Mouse (Mus musculus) midbrain, embryonic 11.5 days (tissue): ENCODE measurements around the gene Cldn18. TPM values are rescaled to one million over a fixed set of nuclear protein-coding genes. Genes with fewer than 3 reads are reported as not detected.

ENCODE experiments used
- ATAC-seq: fragments of 200-750 bp; cut with Nextera tagmentation; 2 replicates; pipeline ENCODE4 v1.8.0; 2017; ENCODE audit warnings: moderate TSS enrichment, moderate library complexity; ENCODE audit not compliant: low FRiP score
- DNase-seq: peaks from one replicate; pipeline ENCODE4 v3.0.0; 2015; ENCODE audit warnings: low spot score; ENCODE audit errors: missing footprints
- H3K27ac ChIP-seq: fragments of 300-500 bp; sonication (generic); 2 replicates; pipeline ENCODE4 v1.5.1; 2014; ENCODE audit warnings: low read depth, low read length
- H3K27me3 ChIP-seq: fragments of 300-500 bp; sonication (generic); 2 replicates; pipeline ENCODE4 v1.6.1; 2014; ENCODE audit warnings: mild to moderate bottlenecking, low read length, moderate library complexity, mixed read lengths; ENCODE audit not compliant: control insufficient read depth, insufficient read depth
- H3K36me3 ChIP-seq: fragments of 300-500 bp; sonication (generic); 2 replicates; pipeline ENCODE4 v1.6.1; 2014; ENCODE audit warnings: mild to moderate bottlenecking, low read length, moderate library complexity, mixed read lengths; ENCODE audit not compliant: control insufficient read depth, insufficient read depth
- H3K4me1 ChIP-seq: fragments of 300-500 bp; sonication (generic); 2 replicates; pipeline ENCODE4 v1.6.1; 2014; ENCODE audit warnings: low read length; ENCODE audit not compliant: control insufficient read depth, insufficient read depth
- H3K4me2 ChIP-seq: fragments of 300-500 bp; sonication (generic); 2 replicates; pipeline ENCODE4 v1.6.1; 2014; ENCODE audit warnings: mild to moderate bottlenecking, moderate library complexity
- H3K4me3 ChIP-seq: fragments of 300-500 bp; sonication (generic); 2 replicates; pipeline ENCODE4 v1.5.1; 2014; ENCODE audit warnings: low read depth, low read length
- H3K9ac ChIP-seq: fragments of 300-500 bp; sonication (generic); 2 replicates; pipeline ENCODE4 v1.6.1; 2014; ENCODE audit warnings: low read length
- H3K9me3 ChIP-seq: fragments of 300-500 bp; sonication (generic); 2 replicates; pipeline ENCODE4 v1.6.1; 2016; ENCODE audit warnings: low read length; ENCODE audit not compliant: control insufficient read depth
- WGBS: fragments of 180-500 bp; shearing (Covaris S2); extraction: QIAGEN DNeasy Blood & Tissue Kit; methylation state at CpG from one replicate; pipeline ENCODE4 v1.1.7; 2014; 5-methylcytosine and 5-hydroxymethylcytosine counted together
- polyA plus RNA-seq: library from polyadenylated mRNA; unstranded; fragments of >200 nt; fragmentation: Nextera tagmentation; extraction: Ambion mirVana; gene quantifications from 2 replicates; pipeline ENCODE4 v1.2.1, GENCODE M21; 2014

Cldn18 gene
- polyA plus RNA-seq, result not detected in 2 replicates

- Histone ChIP-seq H3K27ac (no peak within 1 kb of the TSS), H3K36me3 (no peaks in the 10 kb centered on the region), H3K27me3 (no peaks in the 10 kb centered on the region), H3K4me2 (no peak within 1 kb of the TSS), H3K4me3 (no peak within 1 kb of the TSS), H3K9me3 (no peaks in the 10 kb centered on the region), H3K4me1 (no peaks in the 10 kb centered on the region), H3K9ac (no peak within 1 kb of the TSS)
- ATAC-seq (no peak), DNase-seq (no peak)
- WGBS, result 86% methylated on average over 14 of the region's 14 CpGs
These were observed at the start of gene Cldn18 for GRCm38 (mm10) chr9:99717134-99717533. Gene Cldn18 (minus strand): TSS chr9:99717267.

DNA sequence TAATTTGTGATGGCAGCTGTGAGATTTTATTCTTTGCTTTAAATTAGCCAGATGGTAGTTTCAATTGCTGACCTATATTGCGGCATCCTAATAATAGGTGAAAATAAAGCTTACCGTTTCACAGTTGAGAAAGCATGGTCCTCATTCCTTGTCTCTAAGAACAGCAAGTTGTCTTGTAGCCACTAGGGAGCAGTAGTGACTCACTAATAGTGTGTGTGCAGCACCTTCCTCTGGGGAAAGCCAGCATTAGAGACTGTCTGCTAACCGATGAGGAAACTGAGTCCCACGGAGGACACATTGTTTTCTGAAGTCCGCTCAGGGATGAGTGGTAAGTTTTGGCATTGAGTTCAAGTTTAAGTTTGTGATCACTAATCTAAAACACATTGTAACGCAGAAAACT lies 46.5 kb upstream of the Cldn18 start:
- Histone ChIP-seq H3K4me1 (no peaks in the 10 kb centered on the region), H3K27ac (no peak overlapping the region), H3K36me3 (no peaks in the 10 kb centered on the region), H3K4me2 (no peak overlapping the region), H3K27me3 (no peaks in the 10 kb centered on the region), H3K9me3 (no peaks in the 10 kb centered on the region), H3K9ac (no peak overlapping the region), H3K4me3 (no peak overlapping the region)
- DNase-seq, result peak; percentile 85
- ATAC-seq, result no peak
- 60% methylated on average over 6 of the region's 6 CpGs for WGBS

DNA sequence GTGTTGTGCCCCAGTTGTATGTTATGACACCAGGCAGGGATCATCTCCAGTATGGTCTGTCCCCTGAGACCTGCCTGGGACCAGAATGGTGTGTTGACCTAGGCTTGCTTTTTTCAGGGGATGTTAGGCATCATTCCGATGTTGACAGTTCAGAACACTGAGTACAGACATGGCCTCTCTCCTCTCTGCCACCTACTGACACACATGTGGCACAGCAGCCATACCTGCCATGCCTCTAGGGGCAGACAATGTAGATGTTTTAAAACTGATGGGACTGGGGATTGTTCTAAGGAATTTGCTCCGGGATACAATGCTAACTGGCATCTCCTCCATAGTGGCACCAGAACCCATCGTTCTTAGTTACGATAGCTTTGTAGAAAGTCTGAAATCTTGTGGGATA lies 33.2 kb upstream of the Cldn18 start:
- Histone ChIP-seq H3K27ac (no peak overlapping the region), H3K4me3 (no peak overlapping the region), H3K27me3 (no peaks in the 10 kb centered on the region), H3K9me3 (no peaks in the 10 kb centered on the region), H3K9ac (no peak overlapping the region), H3K4me2 (no peak overlapping the region), H3K4me1 (no peaks in the 10 kb centered on the region), H3K36me3 (no peaks in the 10 kb centered on the region)
- WGBS, result 84% methylated on average over 4 of the region's 4 CpGs
- DNase-seq (peak; percentile 28), ATAC-seq (no peak)

DNA sequence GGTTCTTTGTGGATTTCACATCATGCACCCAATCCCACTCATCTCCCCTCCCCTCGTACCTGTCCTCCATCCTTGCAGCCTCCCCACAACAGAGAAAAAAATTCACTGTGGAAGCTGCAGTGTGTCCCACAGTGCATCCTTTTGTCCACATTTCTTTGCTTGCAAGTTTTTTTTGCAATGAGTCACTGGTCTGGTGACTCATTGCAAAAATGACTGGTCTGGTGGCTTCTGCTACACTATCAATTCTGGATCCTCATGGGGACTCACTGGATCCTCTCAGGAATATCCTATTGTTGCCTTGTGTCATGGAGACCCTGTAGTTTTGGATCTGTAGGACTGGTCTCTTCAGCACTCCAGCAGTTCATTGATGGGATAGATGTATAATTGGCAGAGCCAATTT lies 31.2 kb upstream of the Cldn18 start:
- DNase-seq, result no peak
- WGBS, result 86% methylated on average over 1 of the region's 1 CpGs
- no peak overlapping the region for H3K4me3 ChIP-seq
- H3K27me3 ChIP-seq, result no peaks in the 10 kb centered on the region
- no peak overlapping the region for H3K9ac ChIP-seq
- no peaks in the 10 kb centered on the region for H3K36me3 ChIP-seq
- no peaks in the 10 kb centered on the region for H3K9me3 ChIP-seq
- H3K27ac ChIP-seq, result no peak overlapping the region
- no peaks in the 10 kb centered on the region for H3K4me1 ChIP-seq
- no peak overlapping the region for H3K4me2 ChIP-seq
- no peak for ATAC-seq

DNA sequence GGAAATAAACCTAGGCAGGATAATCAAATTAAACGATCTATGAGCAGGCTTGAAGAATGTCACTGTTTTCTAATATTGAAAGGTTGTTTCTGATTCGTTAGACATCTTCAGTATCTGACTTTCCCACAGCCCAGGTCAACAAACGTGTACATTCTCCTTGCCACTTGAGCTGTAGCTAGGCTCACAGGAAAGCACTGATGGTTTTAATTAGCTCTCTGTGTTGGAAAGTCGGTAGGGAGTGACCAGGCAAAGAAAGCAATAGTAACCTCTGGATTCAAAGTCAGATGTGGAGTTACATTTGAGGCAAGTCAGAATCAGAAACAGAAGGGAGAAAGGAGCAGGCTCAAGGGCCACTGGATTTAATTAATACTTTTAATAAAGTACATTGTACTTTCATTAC lies 30.7 kb upstream of the Cldn18 start:
- no peaks in the 10 kb centered on the region for H3K4me1 ChIP-seq
- ATAC-seq (no peak), DNase-seq (no peak)
- H3K27ac ChIP-seq, result no peak overlapping the region
- H3K27me3 ChIP-seq, result no peaks in the 10 kb centered on the region
- H3K36me3 ChIP-seq, result no peaks in the 10 kb centered on the region
- no peak overlapping the region for H3K4me2 ChIP-seq
- 59% methylated on average over 4 of the region's 4 CpGs for WGBS
- H3K9ac ChIP-seq, result no peak overlapping the region
- no peak overlapping the region for H3K4me3 ChIP-seq
- H3K9me3 ChIP-seq, result no peaks in the 10 kb centered on the region

GRCm38 (mm10) chr9:99744548-99744947 lies 27.5 kb upstream of the Cldn18 start:
- Histone ChIP-seq H3K27me3 (no peaks in the 10 kb centered on the region), H3K4me2 (no peak overlapping the region), H3K36me3 (no peaks in the 10 kb centered on the region), H3K4me3 (no peak overlapping the region), H3K9ac (no peak overlapping the region), H3K9me3 (no peaks in the 10 kb centered on the region), H3K27ac (no peak overlapping the region), H3K4me1 (no peaks in the 10 kb centered on the region)
- 76% methylated on average over 5 of the region's 5 CpGs for WGBS
- DNase-seq, result peak; percentile 70
- ATAC-seq, result no peak

DNA sequence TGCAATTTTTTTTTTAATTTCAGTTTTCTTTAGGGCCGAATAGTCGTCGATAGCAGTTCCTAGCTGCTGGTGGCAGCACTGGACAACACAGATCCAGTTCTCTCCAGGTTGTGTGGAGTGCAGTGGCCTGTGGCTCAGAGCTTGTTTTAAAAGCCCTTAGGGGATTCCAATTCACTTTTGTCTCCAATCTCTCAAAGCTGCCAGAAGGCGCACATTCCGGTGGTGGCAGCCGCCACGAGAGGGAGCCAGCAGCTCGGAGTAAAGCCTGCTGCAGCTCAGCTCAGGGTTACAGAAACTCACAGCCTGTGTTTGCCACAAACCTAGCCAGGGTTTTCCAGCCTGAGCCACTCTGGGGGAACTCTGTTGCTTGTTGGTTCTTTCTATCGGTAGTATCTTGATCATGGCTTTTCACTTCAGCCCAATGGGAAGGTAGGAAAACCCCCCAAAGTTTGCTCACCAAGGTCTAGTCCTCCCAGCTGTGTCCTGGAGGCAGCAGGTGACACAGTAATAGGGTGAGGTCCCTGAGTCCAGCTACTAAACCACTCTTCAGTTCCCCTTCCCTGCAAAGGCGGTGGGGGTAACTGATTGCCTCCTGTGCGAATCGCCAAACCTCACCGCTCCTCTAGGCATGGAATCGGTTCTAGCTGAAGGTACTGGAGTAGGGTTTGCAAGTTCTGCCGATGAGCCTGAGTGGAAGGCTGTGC lies 13.0 kb upstream of the Cldn18 start:
- H3K27ac ChIP-seq, result no peak overlapping the region
- peak; percentile 97 for DNase-seq

DNA sequence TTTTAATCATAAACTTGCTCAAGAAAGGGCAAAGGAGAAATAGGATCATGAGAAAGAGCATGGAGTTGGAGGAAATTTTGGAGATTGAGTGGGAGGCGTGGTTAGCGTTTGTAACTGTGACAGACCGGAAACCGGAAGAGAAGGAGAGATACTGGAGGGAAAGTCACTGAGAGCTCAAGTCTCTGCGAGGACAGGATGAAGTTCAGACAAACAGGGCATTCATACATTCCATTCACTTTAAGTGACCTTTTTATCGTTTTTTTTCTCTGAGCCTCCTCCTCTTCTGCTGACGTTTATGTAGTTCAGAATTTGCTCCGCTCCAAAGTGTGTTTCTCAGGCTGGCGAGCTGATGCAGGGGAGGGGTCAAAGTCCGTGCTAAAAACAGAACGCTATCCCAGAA lies 10.8 kb upstream of the Cldn18 start:
- Histone ChIP-seq H3K4me1 (no peaks in the 10 kb centered on the region), H3K36me3 (no peaks in the 10 kb centered on the region), H3K27me3 (no peaks in the 10 kb centered on the region), H3K9ac (no peak overlapping the region), H3K9me3 (no peaks in the 10 kb centered on the region), H3K27ac (no peak overlapping the region), H3K4me2 (no peak overlapping the region), H3K4me3 (no peak overlapping the region)
- no peak for ATAC-seq
- 76% methylated on average over 11 of the region's 11 CpGs for WGBS
- DNase-seq, result no peak

More for the DNA sequence above, 13.0 kb upstream of the Cldn18 start:
- Histone ChIP-seq H3K9ac (no peak overlapping the region), H3K4me2 (no peak overlapping the region), H3K36me3 (no peaks in the 10 kb centered on the region), H3K9me3 (no peaks in the 10 kb centered on the region; the same call in 1 of the 2 replicates), H3K27me3 (no peaks in the 10 kb centered on the region), H3K4me1 (no peaks in the 10 kb centered on the region), H3K4me3 (no peak overlapping the region)
- ATAC-seq, result peak; percentile 75
- 33% methylated on average over 15 of the region's 15 CpGs for WGBS

GRCm38 (mm10) chr9:99725278-99725677 lies 8.2 kb upstream of the Cldn18 start:
- 86% methylated on average over 8 of the region's 8 CpGs for WGBS
- Histone ChIP-seq H3K27ac (no peak overlapping the region), H3K36me3 (no peaks in the 10 kb centered on the region), H3K4me1 (no peaks in the 10 kb centered on the region), H3K4me3 (no peak overlapping the region), H3K9me3 (no peaks in the 10 kb centered on the region), H3K9ac (no peak overlapping the region), H3K4me2 (no peak overlapping the region), H3K27me3 (no peaks in the 10 kb centered on the region)
- DNase-seq, result no peak
- ATAC-seq, result no peak
